Mouse (Mus musculus) liver, postnatal 0 days (tissue): ENCODE measurements around the gene Sugt1. TPM values are rescaled to one million over a fixed set of nuclear protein-coding genes. Genes with fewer than 3 reads are reported as not detected.
A peak's percentile ranks its signal among the peaks of the same experiment; 100 is the strongest.

Experiments
- ATAC-seq: fragments of 200-750 bp; cut with Nextera tagmentation; 2 replicates; pipeline ENCODE4 v1.8.0; 2017; ENCODE audit warnings: mild to moderate bottlenecking, moderate library complexity
- DNase-seq: peaks from one replicate; pipeline ENCODE4 v3.0.0-alpha.2; 2016
- H3K27ac ChIP-seq: fragments of 300-500 bp; sonication (generic); 2 replicates; pipeline ENCODE4 v1.5.1; 2014; ENCODE audit warnings: antibody characterized with exemption, moderate library complexity, mild to moderate bottlenecking, low read depth
- H3K27me3 ChIP-seq: fragments of 300-500 bp; sonication (generic); 2 replicates; pipeline ENCODE4 v1.6.1; 2014; ENCODE audit warnings: low read length, control low read depth, mixed read lengths; ENCODE audit not compliant: insufficient read depth
- H3K36me3 ChIP-seq: fragments of 300-500 bp; sonication (generic); replicated peaks from 2 replicates; pipeline ENCODE4 v1.6.1; 2014; ENCODE audit warnings: mild to moderate bottlenecking, control low read depth, low read length, moderate library complexity, mixed read lengths; ENCODE audit not compliant: insufficient read depth
- H3K4me1 ChIP-seq: fragments of 300-500 bp; sonication (generic); 2 replicates; pipeline ENCODE4 v1.6.1; 2014; ENCODE audit warnings: antibody characterized with exemption, mild to moderate bottlenecking, control low read depth; ENCODE audit not compliant: insufficient read depth
- H3K4me2 ChIP-seq: fragments of 300-500 bp; sonication (generic); 2 replicates; pipeline ENCODE4 v1.6.1; 2014; ENCODE audit warnings: low read depth, mild to moderate bottlenecking, low read length, moderate library complexity, mixed read lengths
- H3K4me3 ChIP-seq: fragments of 300-500 bp; sonication (generic); 2 replicates; pipeline ENCODE4 v1.5.1; 2014; ENCODE audit warnings: low read depth, low read length
- H3K9ac ChIP-seq: fragments of 300-500 bp; sonication (generic); replicated peaks from 2 replicates; pipeline ENCODE4 v1.6.1; 2014; ENCODE audit warnings: mild to moderate bottlenecking, moderate library complexity
- H3K9me3 ChIP-seq: fragments of 300-500 bp; sonication (generic); 2 replicates; pipeline ENCODE4 v1.6.1; 2016; ENCODE audit warnings: mild to moderate bottlenecking, control low read depth, low read length, mixed read lengths
- CTCF ChIP-seq: sonication (generic); IDR thresholded peaks from 2 replicates; pipeline ENCODE4 v1.5.1; 2016; ENCODE audit warnings: antibody characterized with exemption, low read depth
- EP300 ChIP-seq: IDR thresholded peaks from 2 replicates; pipeline ENCODE4 v1.6.1; 2016; ENCODE audit warnings: antibody characterized with exemption, low read depth, mild to moderate bottlenecking
- WGBS: fragments of 180-500 bp; shearing (Covaris S2); extraction: QIAGEN DNeasy Blood & Tissue Kit; methylation state at CpG from one replicate; pipeline ENCODE4 v1.1.7; 2014; ENCODE audit not compliant: insufficient replicate concordance; 5-methylcytosine and 5-hydroxymethylcytosine counted together
- polyA plus RNA-seq: library from polyadenylated mRNA; unstranded; fragments of >200 nt; fragmentation: Nextera tagmentation; extraction: Ambion mirVana; gene quantifications from 2 replicates; pipeline ENCODE4 v1.2.1, GENCODE M21; 2015

Gene Sugt1
- polyA plus RNA-seq, 1 experiment from 2014 or later: 33.2 TPM

GRCm38 (mm10) chr14:79594069-79594468 lies 6.6 kb downstream of the Sugt1 start:
- ATAC-seq: no peak
- no peak for DNase-seq
- WGBS: 78% methylated on average over 5 of the region's 5 CpGs

GRCm38 (mm10) chr14:79596602-79597001 lies 9.1 kb downstream of the Sugt1 start:
- DNase-seq (no peak), ATAC-seq (peak; percentile 69)
- Histone ChIP-seq H3K4me1 (no peaks in the 10 kb centered on the region), H3K4me3 (no peak overlapping the region), H3K9me3 (no peaks in the 10 kb centered on the region), H3K9ac (no peak overlapping the region), H3K27ac (no peak overlapping the region), H3K36me3 (peaks cover 21% of the 10 kb centered on the region), H3K4me2 (no peak overlapping the region), H3K27me3 (no peaks in the 10 kb centered on the region)
- no peak for TF ChIP-seq EP300
- no peak for TF ChIP-seq CTCF
- WGBS: 69% methylated on average over 4 of the region's 4 CpGs

More at GRCm38 (mm10) chr14:79594069-79594468, 6.6 kb downstream of the Sugt1 start:
- Histone ChIP-seq H3K27ac (no peak overlapping the region), H3K9me3 (no peaks in the 10 kb centered on the region), H3K4me1 (no peaks in the 10 kb centered on the region; the same call in 1 of the 2 replicates), H3K4me3 (no peak overlapping the region), H3K4me2 (no peak overlapping the region), H3K36me3 (peaks cover 11% of the 10 kb centered on the region), H3K9ac (no peak overlapping the region), H3K27me3 (no peaks in the 10 kb centered on the region)
- no peak for TF ChIP-seq EP300
- TF ChIP-seq CTCF: no peak

GRCm38 (mm10) chr14:79605881-79606280 lies 18.4 kb downstream of the Sugt1 start:
- H3K36me3 ChIP-seq: peaks cover 33% of the 10 kb centered on the region
- no peaks in the 10 kb centered on the region for H3K4me1 ChIP-seq
- no peak overlapping the region for H3K4me2 ChIP-seq
- 82% methylated on average over 2 of the region's 2 CpGs for WGBS
- no peak overlapping the region for H3K9ac ChIP-seq
- DNase-seq (no peak), ATAC-seq (no peak)
- no peaks in the 10 kb centered on the region for H3K27me3 ChIP-seq
- H3K4me3 ChIP-seq: no peak overlapping the region
- no peak for TF ChIP-seq EP300
- H3K9me3 ChIP-seq: no peaks in the 10 kb centered on the region
- H3K27ac ChIP-seq: no peak overlapping the region

- H3K27ac ChIP-seq: no peak overlapping the region
- no peak overlapping the region for H3K4me3 ChIP-seq
- peaks cover 37% of the 10 kb centered on the region for H3K36me3 ChIP-seq
- ATAC-seq: no peak
- H3K4me2 ChIP-seq: no peak overlapping the region
- TF ChIP-seq CTCF (no peak), EP300 (no peak)
- H3K4me1 ChIP-seq: no peaks in the 10 kb centered on the region
- no peaks in the 10 kb centered on the region for H3K9me3 ChIP-seq
- WGBS: 81% methylated on average over 6 of the region's 6 CpGs
- no peak for DNase-seq
- no peaks in the 10 kb centered on the region for H3K27me3 ChIP-seq
- no peak overlapping the region for H3K9ac ChIP-seq
Measured at GRCm38 (mm10) chr14:79606392-79606791, 18.9 kb downstream of the Sugt1 start.

- Histone ChIP-seq H3K4me3 (no peak overlapping the region), H3K4me1 (no peaks in the 10 kb centered on the region), H3K9ac (no peak overlapping the region), H3K27ac (no peak overlapping the region), H3K4me2 (no peak overlapping the region), H3K36me3 (peaks cover 39% of the 10 kb centered on the region), H3K9me3 (no peaks in the 10 kb centered on the region), H3K27me3 (no peaks in the 10 kb centered on the region)
- no peak for TF ChIP-seq EP300
- DNase-seq (no peak), ATAC-seq (no peak)
- WGBS: 84% methylated on average over 3 of the region's 3 CpGs
Measured at GRCm38 (mm10) chr14:79606867-79607266, 19.4 kb downstream of the Sugt1 start.

GRCm38 (mm10) chr14:79607352-79607751 lies 19.9 kb downstream of the Sugt1 start:
- H3K9me3 ChIP-seq: no peaks in the 10 kb centered on the region

GRCm38 (mm10) chr14:79608286-79608685 lies 20.8 kb downstream of the Sugt1 start:
- H3K27me3 ChIP-seq: no peaks in the 10 kb centered on the region
- no peak overlapping the region for H3K27ac ChIP-seq
- H3K36me3 ChIP-seq: peaks cover 42% of the 10 kb centered on the region
- no peaks in the 10 kb centered on the region for H3K9me3 ChIP-seq
- H3K4me2 ChIP-seq: no peak overlapping the region
- no peaks in the 10 kb centered on the region for H3K4me1 ChIP-seq
- no peak overlapping the region for H3K4me3 ChIP-seq
- ATAC-seq: no peak
- no peak overlapping the region for H3K9ac ChIP-seq
- WGBS: 92% methylated on average over 6 of the region's 6 CpGs
- no peak for DNase-seq
- TF ChIP-seq EP300: no peak
- no peak for TF ChIP-seq CTCF

More at GRCm38 (mm10) chr14:79607352-79607751, 19.9 kb downstream of the Sugt1 start:
- ATAC-seq: no peak
- Histone ChIP-seq H3K4me2 (no peak overlapping the region), H3K27ac (no peak overlapping the region), H3K27me3 (no peaks in the 10 kb centered on the region), H3K9ac (no peak overlapping the region), H3K4me3 (no peak overlapping the region), H3K4me1 (no peaks in the 10 kb centered on the region), H3K36me3 (peaks cover 42% of the 10 kb centered on the region)
- TF ChIP-seq CTCF: no peak
- no peak for TF ChIP-seq EP300
- 88% methylated on average over 4 of the region's 4 CpGs for WGBS
- DNase-seq: no peak
